Mouse (Mus musculus): ENCODE data around the gene Dennd2c. TPM values are rescaled to one million over a fixed set of nuclear protein-coding genes. Genes with fewer than 3 reads are reported as not detected.

Dennd2c gene
- polyA plus RNA-seq, 1 experiment = 1.2 TPM

DNA sequence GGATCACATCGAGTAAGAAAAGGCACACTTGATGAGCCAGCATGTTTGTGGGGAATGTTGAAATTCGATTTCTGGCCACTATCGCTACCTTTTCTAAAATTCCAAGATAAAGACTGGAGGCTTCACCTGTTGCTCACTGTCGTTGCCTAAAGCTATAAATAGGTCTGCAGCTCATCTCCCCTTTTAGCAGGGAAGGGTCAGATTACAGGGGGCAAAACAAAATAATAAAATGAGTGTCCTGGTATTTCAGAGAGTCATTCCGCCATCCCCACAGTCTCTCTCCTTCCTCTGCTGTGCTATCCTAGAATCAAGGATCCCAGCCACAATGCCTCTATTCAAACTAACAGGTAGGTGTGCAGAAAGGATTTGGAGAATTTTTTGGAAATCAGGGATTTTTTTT lies 28.6 kb upstream of the Dennd2c start, which contains the start of gene Ampd1:
Ampd1 (plus strand) TSS at position 244 of the 400 bp plus-strand sequence.
- Histone ChIP-seq H3K27me3 (ENCODE audit: control insufficient read depth, insufficient read depth, low read length) (no peaks in the 10 kb centered on the region), H3K27ac (ENCODE audit: insufficient read depth, low read length) (no peak within 1 kb of the TSS), H3K4me3 (ENCODE audit: extremely low read depth, insufficient read depth, insufficient read length) (no peak within 1 kb of the TSS), H3K36me3 (ENCODE audit: control insufficient read depth, insufficient read depth, low read length) (peaks cover 3% of the 10 kb centered on the region), H3K4me1 (ENCODE audit: control insufficient read depth, insufficient read depth, insufficient read length) (no peaks in the 10 kb centered on the region)
- WGBS = 77% methylated on average over 5 of the region's 5 CpGs
- TF ChIP-seq CTCF (IDR thresholded peaks at IDR 0.05; ENCODE audit: extremely low read depth, insufficient read depth, insufficient read length, insufficient replicate concordance) (no peak), POLR2A (IDR thresholded peaks at IDR 0.05; ENCODE audit: low read depth, low read length) (no peak)
- no peak for DNase-seq (ENCODE audit: low read depth in 1 of 2, low spot score in 2 of 2)

DNA sequence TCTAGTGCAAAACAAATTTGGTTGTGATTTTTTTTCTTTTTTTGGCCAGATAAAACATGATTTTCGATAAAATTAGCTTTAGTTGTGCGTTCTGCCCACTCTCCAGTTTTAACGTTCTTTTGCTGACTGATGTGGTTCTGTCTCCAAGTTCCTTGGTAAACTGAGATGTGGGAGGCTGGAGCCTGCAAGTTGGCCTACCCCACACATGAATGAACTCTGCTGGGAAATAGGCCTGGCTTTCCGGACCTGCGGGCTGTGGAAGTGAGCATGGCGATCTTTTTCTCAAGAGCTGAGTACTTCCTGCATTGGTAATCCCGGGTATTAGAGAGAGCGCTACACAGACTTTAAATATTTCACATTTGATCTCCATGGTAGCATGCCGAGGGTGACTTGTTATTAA lies 26.5 kb upstream of the Dennd2c start:
- no peaks in the 10 kb centered on the region for H3K36me3 ChIP-seq (ENCODE audit: control insufficient read depth, insufficient read depth, low read length)
- no peak overlapping the region for H3K27ac ChIP-seq (ENCODE audit: insufficient read depth, low read length)
- DNase-seq (ENCODE audit: low read depth in 1 of 2, low spot score in 2 of 2) = no peak
- 89% methylated on average over 9 of the region's 9 CpGs for WGBS
- no peaks in the 10 kb centered on the region for H3K4me1 ChIP-seq (ENCODE audit: control insufficient read depth, insufficient read depth, insufficient read length)
- no peaks in the 10 kb centered on the region for H3K27me3 ChIP-seq (ENCODE audit: control insufficient read depth, insufficient read depth, low read length)
- TF ChIP-seq CTCF (IDR thresholded peaks at IDR 0.05; ENCODE audit: extremely low read depth, insufficient read depth, insufficient read length, insufficient replicate concordance) = no peak
- TF ChIP-seq POLR2A (IDR thresholded peaks at IDR 0.05; ENCODE audit: low read depth, low read length) = no peak
- H3K4me3 ChIP-seq (ENCODE audit: extremely low read depth, insufficient read depth, insufficient read length) = no peak overlapping the region

GRCm38 (mm10) chr3:103076476-103076875 lies 25.9 kb upstream of the Dennd2c start:
- Histone ChIP-seq H3K4me1 (ENCODE audit: control insufficient read depth, insufficient read depth, insufficient read length) (no peaks in the 10 kb centered on the region), H3K36me3 (ENCODE audit: control insufficient read depth, insufficient read depth, low read length) (no peaks in the 10 kb centered on the region), H3K4me3 (ENCODE audit: extremely low read depth, insufficient read depth, insufficient read length) (no peak overlapping the region), H3K27me3 (ENCODE audit: control insufficient read depth, insufficient read depth, low read length) (no peaks in the 10 kb centered on the region), H3K27ac (ENCODE audit: insufficient read depth, low read length) (no peak overlapping the region)
- no peak for DNase-seq (ENCODE audit: low read depth in 1 of 2, low spot score in 2 of 2)
- no peak for TF ChIP-seq POLR2A (IDR thresholded peaks at IDR 0.05; ENCODE audit: low read depth, low read length)
- no peak for TF ChIP-seq CTCF (IDR thresholded peaks at IDR 0.05; ENCODE audit: extremely low read depth, insufficient read depth, insufficient read length, insufficient replicate concordance)
- WGBS = 89% methylated on average over 9 of the region's 9 CpGs

GRCm38 (mm10) chr3:103079301-103079700 lies 23.1 kb upstream of the Dennd2c start:
- H3K4me3 ChIP-seq (ENCODE audit: extremely low read depth, insufficient read depth, insufficient read length) = no peak overlapping the region
- 85% methylated on average over 9 of the region's 9 CpGs for WGBS
- TF ChIP-seq CTCF (IDR thresholded peaks at IDR 0.05; ENCODE audit: extremely low read depth, insufficient read depth, insufficient read length, insufficient replicate concordance) = no peak
- no peak for TF ChIP-seq POLR2A (IDR thresholded peaks at IDR 0.05; ENCODE audit: low read depth, low read length)
- no peak for DNase-seq (ENCODE audit: low read depth in 1 of 2, low spot score in 2 of 2)
- H3K4me1 ChIP-seq (ENCODE audit: control insufficient read depth, insufficient read depth, insufficient read length) = no peaks in the 10 kb centered on the region
- H3K27me3 ChIP-seq (ENCODE audit: control insufficient read depth, insufficient read depth, low read length) = no peaks in the 10 kb centered on the region
- no peaks in the 10 kb centered on the region for H3K36me3 ChIP-seq (ENCODE audit: control insufficient read depth, insufficient read depth, low read length)
- no peak overlapping the region for H3K27ac ChIP-seq (ENCODE audit: insufficient read depth, low read length)

DNA sequence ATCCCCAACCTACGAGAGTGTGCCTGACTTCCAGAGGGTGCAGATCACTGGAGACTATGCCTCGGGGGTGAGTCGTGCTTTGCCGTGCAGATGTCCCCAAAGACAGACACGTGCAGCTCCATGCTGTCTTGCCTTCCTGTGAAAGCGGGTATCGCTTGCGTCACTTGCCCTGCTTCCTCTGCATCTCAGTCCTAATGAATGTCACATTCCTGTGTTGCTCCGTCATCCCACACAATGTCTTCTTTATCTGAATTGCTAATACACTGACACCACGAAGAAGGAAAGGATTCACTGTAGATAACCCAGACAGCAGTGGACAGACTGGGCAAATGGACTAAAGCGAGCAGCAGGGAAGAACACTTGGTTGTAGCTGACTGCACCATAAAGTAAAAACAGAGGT lies 21.4 kb upstream of the Dennd2c start:
- no peak for DNase-seq (ENCODE audit: low read depth in 1 of 2, low spot score in 2 of 2)
- no peak overlapping the region for H3K27ac ChIP-seq (ENCODE audit: insufficient read depth, low read length)
- H3K36me3 ChIP-seq (ENCODE audit: control insufficient read depth, insufficient read depth, low read length) = no peaks in the 10 kb centered on the region
- no peak overlapping the region for H3K4me3 ChIP-seq (ENCODE audit: extremely low read depth, insufficient read depth, insufficient read length)
- no peaks in the 10 kb centered on the region for H3K4me1 ChIP-seq (ENCODE audit: control insufficient read depth, insufficient read depth, insufficient read length)
- no peaks in the 10 kb centered on the region for H3K27me3 ChIP-seq (ENCODE audit: control insufficient read depth, insufficient read depth, low read length)
- WGBS = 80% methylated on average over 11 of the region's 11 CpGs
- TF ChIP-seq CTCF (IDR thresholded peaks at IDR 0.05; ENCODE audit: extremely low read depth, insufficient read depth, insufficient read length, insufficient replicate concordance) (no peak), POLR2A (IDR thresholded peaks at IDR 0.05; ENCODE audit: low read depth, low read length) (no peak)

DNA sequence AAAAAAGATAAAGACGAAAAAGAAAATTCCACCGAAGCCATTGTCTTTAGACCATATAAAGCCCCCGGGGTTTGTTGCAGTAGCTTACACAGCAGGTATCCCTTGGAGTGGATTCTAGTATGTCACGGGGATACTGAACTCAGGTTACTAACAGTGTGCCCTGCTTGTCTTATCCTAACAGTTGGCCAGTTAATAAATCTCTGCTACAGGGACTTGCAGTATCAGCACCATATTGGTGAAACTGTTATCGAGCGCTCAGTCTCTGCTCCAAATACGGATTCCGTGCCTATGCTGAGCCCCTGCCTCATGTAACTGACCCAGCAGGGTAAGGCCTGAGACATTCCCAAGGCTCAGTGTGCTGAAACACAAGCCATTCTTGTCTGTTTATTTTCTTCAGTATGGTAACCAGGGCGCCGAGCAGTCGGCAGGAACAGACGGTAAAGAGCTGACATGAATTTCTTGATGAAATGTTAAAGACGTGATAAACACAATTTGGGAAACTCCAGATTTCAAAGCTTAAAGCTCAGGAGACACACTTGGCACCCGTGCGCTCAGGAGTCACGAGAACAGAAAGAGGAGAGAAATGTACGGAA lies 20.4 kb upstream of the Dennd2c start:
- Histone ChIP-seq H3K27me3 (ENCODE audit: control insufficient read depth, insufficient read depth, low read length) (no peaks in the 10 kb centered on the region), H3K4me3 (ENCODE audit: extremely low read depth, insufficient read depth, insufficient read length) (no peak overlapping the region), H3K36me3 (ENCODE audit: control insufficient read depth, insufficient read depth, low read length) (no peaks in the 10 kb centered on the region), H3K4me1 (ENCODE audit: control insufficient read depth, insufficient read depth, insufficient read length) (no peaks in the 10 kb centered on the region), H3K27ac (ENCODE audit: insufficient read depth, low read length) (no peak overlapping the region)
- no peak for TF ChIP-seq POLR2A (IDR thresholded peaks at IDR 0.05; ENCODE audit: low read depth, low read length)
- TF ChIP-seq CTCF (IDR thresholded peaks at IDR 0.05; ENCODE audit: extremely low read depth, insufficient read depth, insufficient read length, insufficient replicate concordance) = no peak
- no peak for DNase-seq (ENCODE audit: low read depth in 1 of 2, low spot score in 2 of 2)
- WGBS = 93% methylated on average over 17 of the region's 17 CpGs

DNA sequence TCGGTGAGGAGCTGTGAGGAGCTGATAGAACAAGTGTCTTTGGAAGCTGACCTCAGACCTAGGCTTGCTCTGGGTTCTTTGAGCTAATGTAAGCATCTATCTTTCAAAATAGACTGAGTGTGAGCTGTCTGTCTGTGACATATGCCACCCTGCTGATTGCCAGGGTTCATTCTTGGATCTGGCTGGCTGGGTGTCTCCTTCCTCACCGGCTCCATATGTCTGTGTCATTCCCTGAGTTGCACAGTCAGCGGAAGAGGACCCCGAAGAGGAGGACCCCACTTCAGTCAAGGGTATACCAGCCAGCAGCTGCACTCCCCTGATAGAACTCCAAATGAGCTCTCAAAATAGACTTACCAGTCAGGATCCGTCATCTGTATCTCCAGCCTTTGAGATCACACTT lies 19.6 kb upstream of the Dennd2c start:
- Histone ChIP-seq H3K4me3 (ENCODE audit: extremely low read depth, insufficient read depth, insufficient read length) (no peak overlapping the region), H3K27ac (ENCODE audit: insufficient read depth, low read length) (no peak overlapping the region), H3K27me3 (ENCODE audit: control insufficient read depth, insufficient read depth, low read length) (no peaks in the 10 kb centered on the region), H3K4me1 (ENCODE audit: control insufficient read depth, insufficient read depth, insufficient read length) (no peaks in the 10 kb centered on the region), H3K36me3 (ENCODE audit: control insufficient read depth, insufficient read depth, low read length) (no peaks in the 10 kb centered on the region)
- 69% methylated on average over 5 of the region's 5 CpGs for whole genome bisulfite sequencing
- TF ChIP-seq CTCF (IDR thresholded peaks at IDR 0.05; ENCODE audit: extremely low read depth, insufficient read depth, insufficient read length, insufficient replicate concordance) = no peak
- TF ChIP-seq POLR2A (IDR thresholded peaks at IDR 0.05; ENCODE audit: low read depth, low read length) = no peak
- no peak for DNase-seq (ENCODE audit: low read depth in 1 of 2, low spot score in 2 of 2)

All from spleen, adult 2 months (tissue).